Mouse (Mus musculus) liver, embryonic 12.5 days (tissue): ENCODE measurements at regions not wholly inside any gene's neighbourhood (a gene's known extent, or its start where the extent isn't known, plus 50 kb on each side); places are given as distances from the start of the nearest gene placed in this dataset.

Source experiments
- ATAC-seq: fragments of 200-750 bp; cut with Nextera tagmentation; 2 replicates; pipeline ENCODE4 v1.8.0; 2017; ENCODE audit warnings: moderate number of reproducible peaks, mild to moderate bottlenecking, moderate library complexity
- H3K27ac ChIP-seq: fragments of 300-500 bp; sonication (generic); 2 replicates; pipeline ENCODE4 v1.5.1; 2016; ENCODE audit warnings: mild to moderate bottlenecking
- H3K27me3 ChIP-seq: fragments of 300-500 bp; sonication (generic); replicated peaks from 2 replicates; pipeline ENCODE4 v1.6.1; 2016; ENCODE audit warnings: mild to moderate bottlenecking, moderate library complexity
- H3K36me3 ChIP-seq: fragments of 300-500 bp; sonication (generic); 2 replicates; pipeline ENCODE4 v1.6.1; 2016; ENCODE audit warnings: mild to moderate bottlenecking, moderate library complexity
- H3K4me1 ChIP-seq: fragments of 300-500 bp; sonication (generic); 2 replicates; pipeline ENCODE4 v1.6.1; 2016
- H3K4me2 ChIP-seq: fragments of 300-500 bp; sonication (generic); 2 replicates; pipeline ENCODE4 v1.6.1; 2016; ENCODE audit warnings: mild to moderate bottlenecking, moderate library complexity
- H3K4me3 ChIP-seq: fragments of 300-500 bp; sonication (generic); 2 replicates; pipeline ENCODE4 v1.5.1; 2016; ENCODE audit warnings: mild to moderate bottlenecking, moderate library complexity
- H3K9ac ChIP-seq: fragments of 300-500 bp; sonication (generic); 2 replicates; pipeline ENCODE4 v1.6.1; 2016; ENCODE audit warnings: mild to moderate bottlenecking, moderate library complexity
- H3K9me3 ChIP-seq: fragments of 300-500 bp; sonication (generic); replicated peaks from 2 replicates; pipeline ENCODE4 v1.6.1; 2016; ENCODE audit warnings: mild to moderate bottlenecking, moderate library complexity
- WGBS: fragments of 180-500 bp; shearing (Covaris S2); methylation state at CpG from one replicate; pipeline ENCODE4 v1.1.7; 2016; ENCODE audit not compliant: insufficient replicate concordance; 5-methylcytosine and 5-hydroxymethylcytosine counted together

DNA sequence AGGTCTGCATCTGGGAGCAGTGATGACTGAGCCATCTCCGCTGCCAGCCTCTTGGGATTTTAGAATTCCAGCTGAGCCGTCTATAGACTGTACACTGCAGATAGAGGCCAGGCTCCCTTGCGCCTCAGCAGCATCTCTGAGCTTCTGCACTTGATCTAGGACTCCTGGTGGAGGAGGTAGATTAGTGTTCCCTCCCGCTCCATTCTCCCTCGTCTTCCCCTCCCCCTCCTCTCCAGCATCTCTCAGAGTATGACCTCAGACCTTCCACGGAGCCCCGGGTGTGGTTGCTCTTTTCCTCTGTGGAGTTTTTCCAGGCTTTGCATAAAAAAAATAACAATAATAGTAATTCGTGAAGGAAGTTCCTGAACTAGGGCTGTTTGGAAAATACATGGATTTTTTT is 241.8 kb downstream of the Gadd45g start:
- Histone ChIP-seq H3K4me3 (no peak overlapping the region), H3K4me2 (no peak overlapping the region), H3K27me3 (no peaks in the 10 kb centered on the region), H3K9ac (no peak overlapping the region), H3K27ac (no peak overlapping the region), H3K9me3 (no peaks in the 10 kb centered on the region), H3K4me1 (peaks cover 15% of the 10 kb centered on the region), H3K36me3 (no peaks in the 10 kb centered on the region)
- WGBS: 34% methylated on average over 8 of the region's 8 CpGs
- ATAC-seq: no peak

DNA sequence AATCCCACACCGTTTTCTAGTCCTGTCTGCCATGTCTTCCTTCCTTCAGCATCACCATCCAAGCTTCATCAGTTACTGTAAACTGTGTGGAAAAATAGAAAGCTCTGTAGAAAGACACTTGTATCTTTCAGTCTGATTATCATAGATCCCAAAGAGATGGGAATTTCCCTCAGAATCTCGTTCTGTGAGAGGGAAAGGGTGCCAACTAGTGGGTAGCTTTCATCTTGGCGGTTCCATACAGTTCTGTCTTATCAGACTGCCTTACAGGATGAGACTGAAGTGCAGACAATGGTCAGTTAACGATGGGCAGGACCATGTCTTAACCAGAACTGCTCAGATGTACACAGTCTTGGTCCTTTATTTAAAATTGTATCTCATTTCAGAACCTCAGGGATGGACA is 243.9 kb downstream of the Gadd45g start:
- ATAC-seq: no peak
- peaks cover 3% of the 10 kb centered on the region for H3K4me1 ChIP-seq
- H3K9me3 ChIP-seq: no peaks in the 10 kb centered on the region
- H3K36me3 ChIP-seq: no peaks in the 10 kb centered on the region
- no peaks in the 10 kb centered on the region for H3K27me3 ChIP-seq
- H3K4me2 ChIP-seq: no peak overlapping the region
- H3K4me3 ChIP-seq: no peak overlapping the region
- 50% methylated on average over 4 of the region's 4 CpGs for WGBS
- no peak overlapping the region for H3K27ac ChIP-seq
- H3K9ac ChIP-seq: no peak overlapping the region

DNA sequence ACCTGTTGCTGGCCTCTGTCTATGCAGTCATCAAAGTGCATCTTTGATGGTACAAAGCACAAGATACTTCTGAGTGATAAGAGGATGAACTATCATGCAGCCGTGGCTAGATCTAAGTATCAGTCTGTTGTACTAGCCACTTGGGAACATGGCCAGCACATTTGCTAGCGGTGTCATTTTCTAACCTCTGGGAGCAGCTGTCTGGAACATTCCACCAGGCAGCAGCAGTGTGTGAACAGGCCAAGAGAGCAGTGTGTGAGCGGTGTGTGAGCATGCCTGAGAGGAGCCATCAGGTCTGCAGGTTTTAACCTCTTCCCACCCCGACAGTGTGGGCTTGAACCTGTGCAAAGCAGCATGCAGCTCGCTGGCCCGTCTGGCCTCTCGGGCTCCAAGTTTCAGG is 248.3 kb downstream of the Gadd45g start:
- H3K4me2 ChIP-seq: no peak overlapping the region
- ATAC-seq: no peak
- whole genome bisulfite sequencing: 70% methylated on average over 7 of the region's 7 CpGs
- no peaks in the 10 kb centered on the region for H3K4me1 ChIP-seq
- no peak overlapping the region for H3K9ac ChIP-seq
- H3K9me3 ChIP-seq: no peaks in the 10 kb centered on the region
- no peak overlapping the region for H3K4me3 ChIP-seq
- no peaks in the 10 kb centered on the region for H3K36me3 ChIP-seq
- no peak overlapping the region for H3K27ac ChIP-seq
- 0 out of 2 replicates have a peak, but pooled peaks cover 4% of the 10 kb centered on the region for H3K27me3 ChIP-seq

DNA sequence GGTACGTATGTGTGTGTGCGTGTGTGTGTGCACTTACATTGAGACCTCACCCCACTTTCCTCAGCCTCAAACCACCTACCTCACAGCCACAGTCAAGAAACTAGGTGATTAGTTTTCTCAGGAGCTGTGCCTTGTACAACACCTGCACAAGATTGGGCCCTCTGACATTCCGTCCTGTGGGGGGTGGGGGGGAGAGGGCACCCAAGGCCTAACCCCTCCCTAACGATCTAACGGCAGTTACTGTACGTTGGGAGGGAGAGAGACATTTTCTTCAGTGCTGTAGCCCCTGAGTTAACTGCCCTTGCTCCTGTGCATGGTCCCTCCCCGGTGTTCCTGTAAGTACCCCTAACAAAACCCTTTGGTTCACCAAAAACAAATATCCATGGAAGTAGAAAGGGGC is 250.0 kb downstream of the Gadd45g start:
- Histone ChIP-seq H3K36me3 (no peaks in the 10 kb centered on the region), H3K27ac (no peak overlapping the region), H3K9me3 (no peaks in the 10 kb centered on the region), H3K4me2 (no peak overlapping the region), H3K9ac (no peak overlapping the region), H3K4me1 (no peaks in the 10 kb centered on the region), H3K27me3 (0 out of 2 replicates have a peak, but pooled peaks cover 13% of the 10 kb centered on the region), H3K4me3 (no peak overlapping the region)
- ATAC-seq: no peak
- 71% methylated on average over 7 of the region's 7 CpGs for WGBS

DNA sequence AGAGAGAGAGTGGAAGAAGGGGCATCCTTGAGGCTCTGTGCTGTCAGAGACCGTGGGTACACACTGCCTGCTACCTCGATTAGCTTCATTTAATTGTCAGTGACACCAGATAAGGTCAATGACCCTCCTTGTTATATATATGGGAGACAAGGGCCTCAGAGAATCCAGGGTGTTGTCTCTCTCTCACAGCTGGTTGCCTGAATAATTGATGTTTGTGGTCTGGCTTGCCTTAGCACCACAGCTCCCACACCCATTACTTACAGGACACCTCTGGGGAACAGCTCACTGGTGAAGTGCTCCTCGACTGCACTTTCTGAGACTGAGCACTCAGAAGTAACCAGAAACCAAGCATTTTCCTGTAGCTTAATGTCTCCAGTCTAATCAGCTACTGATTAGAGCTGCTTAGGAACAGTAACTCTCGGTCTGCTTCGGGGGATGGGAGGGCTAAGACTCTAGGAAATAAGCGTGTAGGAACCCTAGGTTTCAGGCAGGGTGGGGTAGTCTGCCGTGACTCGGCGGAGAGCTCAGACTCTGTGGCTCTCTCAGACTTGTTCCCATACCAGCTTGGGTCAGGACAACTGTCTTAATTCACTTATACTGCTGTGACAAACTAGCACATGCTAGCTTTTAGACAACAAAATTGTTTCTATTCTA is 259.6 kb downstream of the Gadd45g start:
- H3K4me1 ChIP-seq: 0 out of 2 replicates have a peak, but pooled peaks cover 6% of the 10 kb centered on the region
- no peak overlapping the region for H3K9ac ChIP-seq
- 26% methylated on average over 9 of the region's 9 CpGs for WGBS
- H3K9me3 ChIP-seq: no peaks in the 10 kb centered on the region
- no peak for ATAC-seq
- H3K4me3 ChIP-seq: no peak overlapping the region
- no peaks in the 10 kb centered on the region for H3K36me3 ChIP-seq
- H3K4me2 ChIP-seq: no peak overlapping the region
- H3K27me3 ChIP-seq: peaks cover 15% of the 10 kb centered on the region
- H3K27ac ChIP-seq: no peak overlapping the region

DNA sequence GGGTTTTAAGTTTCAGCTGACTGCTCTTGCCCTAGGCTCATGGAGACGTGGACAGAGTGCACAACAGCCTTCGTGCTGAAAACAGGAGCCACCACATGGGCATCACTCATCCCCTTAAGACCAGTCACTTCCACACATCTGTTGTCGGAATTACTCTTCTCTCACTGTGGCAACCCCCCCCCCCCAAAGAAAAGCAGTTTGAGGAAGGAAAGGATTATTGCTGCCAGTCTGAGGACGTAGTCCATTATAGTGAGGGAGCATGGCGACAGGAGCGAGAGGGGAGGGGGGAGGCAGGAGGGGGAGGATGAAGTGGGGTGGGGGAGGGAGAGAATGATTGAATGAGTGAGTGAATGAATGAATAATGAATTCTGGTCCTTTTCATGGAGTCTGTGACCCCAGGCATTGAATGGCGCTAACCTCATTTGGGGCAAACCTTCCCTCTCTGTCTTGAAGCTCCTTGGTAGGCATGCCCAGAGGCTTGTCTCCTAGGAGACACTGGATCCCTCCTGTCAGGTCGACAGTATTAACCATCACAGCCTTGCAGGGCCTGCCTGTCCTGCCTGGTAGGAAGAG is 262.0 kb downstream of the Gadd45g start:
- Histone ChIP-seq H3K4me1 (0 out of 2 replicates have a peak, but pooled peaks cover 6% of the 10 kb centered on the region), H3K36me3 (no peaks in the 10 kb centered on the region), H3K27me3 (peaks cover 4% of the 10 kb centered on the region; the same call in 1 of the 2 replicates), H3K27ac (no peak overlapping the region), H3K4me3 (no peak overlapping the region), H3K4me2 (no peak overlapping the region), H3K9ac (no peak overlapping the region), H3K9me3 (no peaks in the 10 kb centered on the region)
- no peak for ATAC-seq
- WGBS: 58% methylated on average over 8 of the region's 8 CpGs

DNA sequence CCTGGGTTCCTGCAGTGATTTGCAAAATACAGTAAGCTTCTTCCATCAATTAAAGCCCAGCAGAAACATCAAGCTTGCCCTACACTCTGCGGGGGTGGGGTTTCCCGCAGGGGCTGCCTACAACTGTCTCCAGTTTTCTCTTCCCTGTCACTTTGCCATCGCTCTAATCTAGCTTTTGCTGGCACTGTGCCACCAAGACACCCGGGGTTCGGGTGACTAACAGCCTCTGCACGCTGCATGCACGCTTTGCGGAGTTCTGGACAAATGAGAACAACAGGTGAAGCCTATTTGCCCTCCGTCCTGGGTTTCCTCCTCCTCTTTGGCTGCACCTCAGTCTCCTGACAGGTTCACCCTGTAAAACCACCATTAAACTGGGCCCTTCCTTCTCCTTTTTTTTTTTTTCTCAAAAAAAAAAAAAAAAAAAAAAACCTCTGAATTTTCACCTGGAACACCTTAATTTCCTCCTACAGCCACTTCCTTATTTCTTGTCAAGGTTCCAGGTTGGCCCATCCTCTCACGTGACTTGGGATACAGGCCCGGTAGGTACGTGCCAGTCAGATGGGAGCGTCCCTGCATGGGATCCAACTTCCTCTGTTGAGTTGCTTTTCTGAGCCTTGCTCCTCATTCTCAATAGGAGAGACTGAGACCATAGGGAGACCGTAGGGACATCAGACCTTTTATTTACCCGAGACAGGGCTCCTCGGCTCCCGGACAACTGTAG is 262.7 kb downstream of the Gadd45g start:
- no peaks in the 10 kb centered on the region; the same call in 1 of the 2 replicates for H3K27me3 ChIP-seq
- WGBS: 68% methylated on average over 17 of the region's 17 CpGs
- no peak overlapping the region for H3K4me3 ChIP-seq
- ATAC-seq: no peak
- H3K4me2 ChIP-seq: no peak overlapping the region
- H3K36me3 ChIP-seq: no peaks in the 10 kb centered on the region
- H3K9me3 ChIP-seq: no peaks in the 10 kb centered on the region
- H3K9ac ChIP-seq: no peak overlapping the region
- 0 out of 2 replicates have a peak, but pooled peaks cover 6% of the 10 kb centered on the region for H3K4me1 ChIP-seq
- H3K27ac ChIP-seq: no peak overlapping the region

DNA sequence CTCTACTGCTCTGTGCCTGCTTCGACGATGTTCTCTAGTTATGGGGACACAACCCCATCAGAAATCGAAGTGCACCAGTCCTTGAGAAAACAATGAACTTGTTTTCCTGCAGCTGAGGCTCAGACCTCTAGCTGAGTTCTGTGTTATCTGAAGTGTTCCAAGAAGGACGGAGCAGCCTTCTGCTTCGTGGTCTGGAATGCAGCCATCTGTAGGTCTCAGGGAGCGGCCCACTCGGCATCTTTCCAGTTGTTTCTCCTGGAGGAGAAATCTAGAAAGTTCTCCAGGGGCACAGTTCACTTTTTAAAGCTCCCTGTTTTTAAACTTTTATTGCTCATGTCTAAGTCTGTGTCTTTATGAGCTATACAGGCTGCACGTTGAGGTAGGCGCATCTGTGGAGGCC is 264.3 kb downstream of the Gadd45g start:
- no peak overlapping the region for H3K9ac ChIP-seq
- H3K4me3 ChIP-seq: no peak overlapping the region
- no peak overlapping the region for H3K4me2 ChIP-seq
- no peaks in the 10 kb centered on the region; the same call in 1 of the 2 replicates for H3K27me3 ChIP-seq
- 62% methylated on average over 9 of the region's 9 CpGs for WGBS
- H3K4me1 ChIP-seq: 0 out of 2 replicates have a peak, but pooled peaks cover 6% of the 10 kb centered on the region
- no peaks in the 10 kb centered on the region for H3K9me3 ChIP-seq
- no peak for ATAC-seq
- H3K36me3 ChIP-seq: no peaks in the 10 kb centered on the region
- no peak overlapping the region for H3K27ac ChIP-seq

DNA sequence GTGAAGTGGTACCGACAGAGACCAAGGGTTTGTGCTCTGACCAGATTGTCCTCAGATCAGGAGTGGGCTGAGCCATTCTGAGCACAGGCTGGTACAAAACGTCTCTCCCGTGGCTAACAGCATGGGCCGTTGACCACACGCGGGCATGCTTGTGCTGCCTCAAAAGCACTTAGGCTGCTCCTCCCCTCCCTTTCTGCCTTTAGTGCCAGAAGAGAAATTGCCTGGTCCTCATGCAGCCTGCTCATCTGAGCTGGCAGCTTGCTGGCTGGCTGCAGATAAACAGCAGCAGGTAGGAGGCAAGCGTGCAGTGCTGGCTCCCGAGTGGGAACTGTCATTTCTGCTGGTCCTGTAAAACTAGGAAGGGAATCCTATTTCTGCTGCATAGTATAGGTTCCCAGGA is 267.1 kb downstream of the Gadd45g start:
- Histone ChIP-seq H3K9me3 (no peaks in the 10 kb centered on the region), H3K27me3 (peaks cover 6% of the 10 kb centered on the region; the same call in 1 of the 2 replicates), H3K36me3 (no peaks in the 10 kb centered on the region), H3K4me1 (0 out of 2 replicates have a peak, but pooled peaks cover 2% of the 10 kb centered on the region), H3K4me3 (no peak overlapping the region), H3K9ac (no peak overlapping the region), H3K4me2 (no peak overlapping the region), H3K27ac (no peak overlapping the region)
- no peak for ATAC-seq
- 69% methylated on average over 8 of the region's 8 CpGs for WGBS

DNA sequence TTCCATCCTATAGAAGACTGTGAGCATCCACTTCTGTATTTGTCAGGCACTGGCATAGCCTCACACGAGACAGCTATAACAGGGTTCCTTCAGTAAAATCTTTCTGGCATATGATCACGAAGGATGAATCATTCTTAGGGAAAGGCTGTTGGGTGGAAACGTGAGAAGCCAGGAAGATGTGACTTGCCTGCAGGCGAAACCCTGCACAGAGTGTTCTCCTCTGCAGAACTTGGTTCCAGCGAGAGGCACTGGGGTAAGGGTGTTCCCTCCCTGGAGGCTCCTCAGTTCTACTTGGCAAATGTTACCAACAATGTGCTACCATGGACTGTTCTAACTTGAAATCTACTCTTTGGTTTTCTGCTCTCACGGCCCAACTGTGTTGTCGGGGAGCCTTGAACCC is 268.0 kb downstream of the Gadd45g start:
- no peak overlapping the region for H3K4me3 ChIP-seq
- H3K27ac ChIP-seq: no peak overlapping the region
- peaks cover 6% of the 10 kb centered on the region; the same call in 1 of the 2 replicates for H3K27me3 ChIP-seq
- WGBS: 68% methylated on average over 7 of the region's 7 CpGs
- no peaks in the 10 kb centered on the region for H3K9me3 ChIP-seq
- no peaks in the 10 kb centered on the region for H3K4me1 ChIP-seq
- no peak overlapping the region for H3K9ac ChIP-seq
- ATAC-seq: no peak
- no peak overlapping the region for H3K4me2 ChIP-seq
- no peaks in the 10 kb centered on the region for H3K36me3 ChIP-seq

DNA sequence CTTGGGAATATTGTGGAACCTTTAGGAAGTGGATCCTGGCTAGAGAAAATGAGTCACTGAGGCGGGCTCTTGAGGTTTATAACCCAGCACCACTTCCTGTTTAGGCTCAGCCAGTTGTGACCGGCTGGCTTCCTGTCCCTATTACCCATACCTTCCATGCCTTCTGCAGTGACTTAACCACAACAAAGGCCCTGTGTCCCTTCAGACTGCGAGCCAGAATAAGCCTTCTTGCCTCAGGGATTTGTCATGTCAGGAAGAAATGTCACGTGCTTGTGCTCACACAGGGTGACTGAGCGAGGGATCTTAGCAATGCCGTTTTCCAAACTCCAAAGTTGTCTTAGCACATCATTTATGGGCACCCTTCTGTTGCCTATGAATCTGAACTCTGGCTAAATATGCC is 268.5 kb downstream of the Gadd45g start:
- H3K9ac ChIP-seq: no peak overlapping the region
- peaks cover 6% of the 10 kb centered on the region; the same call in 1 of the 2 replicates for H3K27me3 ChIP-seq
- no peaks in the 10 kb centered on the region for H3K4me1 ChIP-seq
- no peak overlapping the region for H3K4me3 ChIP-seq
- no peak overlapping the region for H3K4me2 ChIP-seq
- no peaks in the 10 kb centered on the region for H3K9me3 ChIP-seq
- WGBS: 41% methylated on average over 6 of the region's 6 CpGs
- no peak overlapping the region for H3K27ac ChIP-seq
- no peak for ATAC-seq
- no peaks in the 10 kb centered on the region for H3K36me3 ChIP-seq

DNA sequence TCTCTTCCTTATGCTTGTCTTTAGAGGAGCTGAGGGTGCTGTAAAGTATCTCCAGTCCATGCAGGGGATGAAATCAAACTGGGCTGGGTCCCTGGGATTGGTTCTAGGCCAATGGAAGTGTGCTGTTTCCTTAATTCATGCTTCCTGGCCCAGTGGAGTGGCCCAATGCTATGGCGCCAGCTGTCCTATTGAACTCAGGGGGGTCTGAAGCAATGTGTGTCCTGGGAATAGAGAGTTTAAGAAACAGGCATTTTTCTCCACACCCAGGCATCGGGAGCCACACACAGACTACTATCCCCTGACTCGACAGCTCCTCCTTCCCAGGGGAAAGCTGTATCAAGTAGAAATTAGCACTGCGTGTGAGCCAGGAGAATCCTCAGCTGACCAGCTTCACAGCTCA is 269.8 kb downstream of the Gadd45g start:
- ATAC-seq: no peak
- H3K27me3 ChIP-seq: 0 out of 2 replicates have a peak, but pooled peaks cover 6% of the 10 kb centered on the region
- no peaks in the 10 kb centered on the region for H3K4me1 ChIP-seq
- H3K9ac ChIP-seq: no peak overlapping the region
- 62% methylated on average over 4 of the region's 4 CpGs for WGBS
- H3K4me2 ChIP-seq: no peak overlapping the region
- H3K36me3 ChIP-seq: no peaks in the 10 kb centered on the region
- H3K4me3 ChIP-seq: no peak overlapping the region
- H3K27ac ChIP-seq: no peak overlapping the region
- no peaks in the 10 kb centered on the region for H3K9me3 ChIP-seq
